Mouse (Mus musculus): ENCODE results near the gene Scoc. TPM values are rescaled to one million over a fixed set of nuclear protein-coding genes. Genes with fewer than 3 reads are reported as not detected.

The Scoc gene
- polyA plus RNA-seq (2015; fragmentation: Nextera tagmentation; extraction: Ambion mirVana) = 138 and 139 TPM in 2 replicates

GRCm38 (mm10) chr8:83458222-83458621 lies at the start of gene Scoc:
Scoc (minus strand) TSS chr8:83458391.
- peak within 1 kb of the TSS; percentile 44 for H3K27ac ChIP-seq
- ATAC-seq (replicated peaks; ENCODE audit: low FRiP score, low read depth) = peak; percentile 96

DNA sequence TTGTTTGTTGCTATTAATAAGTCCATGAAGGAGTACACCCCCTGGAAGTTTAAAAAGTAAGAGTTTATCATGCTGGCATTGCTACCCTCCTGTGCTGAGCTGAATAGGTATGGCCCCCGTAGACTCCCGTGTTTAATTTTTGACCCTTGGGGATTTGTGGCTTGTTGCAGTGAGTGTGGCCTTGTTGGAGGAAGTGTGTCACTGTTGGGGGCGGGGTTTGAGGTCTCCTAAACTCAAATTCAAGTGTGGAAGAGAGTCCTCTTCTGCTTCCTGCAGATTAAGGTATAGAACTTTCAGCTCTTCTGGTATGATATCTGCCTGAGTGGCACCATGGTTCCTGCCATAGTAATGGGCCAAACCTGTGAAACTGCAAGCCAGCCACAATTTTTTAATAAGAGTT lies 1.4 kb upstream of the Scoc start:
- ATAC-seq (replicated peaks; ENCODE audit: low FRiP score, low read depth) = no peak
- no peaks in the 10 kb centered on the region for H3K27me3 ChIP-seq (ENCODE audit: insufficient read depth, low read length)
- 64% methylated on average over 3 of the region's 3 CpGs for WGBS

More at GRCm38 (mm10) chr8:83458222-83458621, at the start of gene Scoc:
- no peak for TF ChIP-seq CTCF (IDR thresholded peaks at IDR 0.05; ENCODE audit: low read depth)
- H3K36me3 ChIP-seq (ENCODE audit: insufficient read depth, low read length) = no peaks in the 10 kb centered on the region
- 0 out of 2 replicates have a peak within 1 kb of the TSS, but pooled peaks have one; percentile 10 for H3K4me2 ChIP-seq (ENCODE audit: low read length)
- H3K4me1 ChIP-seq (replicated peaks; ENCODE audit: insufficient read depth, low read length) = no peaks in the 10 kb centered on the region
- H3K27me3 ChIP-seq (ENCODE audit: insufficient read depth, low read length) = no peaks in the 10 kb centered on the region
- no peak within 1 kb of the TSS for H3K4me3 ChIP-seq (replicated peaks; ENCODE audit: low read depth, low read length)
- H3K9ac ChIP-seq (ENCODE audit: low read depth, low read length) = 0 out of 2 replicates have a peak within 1 kb of the TSS, but pooled peaks have one; percentile 3
- 60% methylated on average over 14 of the region's 14 CpGs for WGBS
- no peaks in the 10 kb centered on the region for H3K9me3 ChIP-seq (replicated peaks; ENCODE audit: low read length)
- DNase-seq (ENCODE audit: low spot score) = peak; percentile 42

DNA sequence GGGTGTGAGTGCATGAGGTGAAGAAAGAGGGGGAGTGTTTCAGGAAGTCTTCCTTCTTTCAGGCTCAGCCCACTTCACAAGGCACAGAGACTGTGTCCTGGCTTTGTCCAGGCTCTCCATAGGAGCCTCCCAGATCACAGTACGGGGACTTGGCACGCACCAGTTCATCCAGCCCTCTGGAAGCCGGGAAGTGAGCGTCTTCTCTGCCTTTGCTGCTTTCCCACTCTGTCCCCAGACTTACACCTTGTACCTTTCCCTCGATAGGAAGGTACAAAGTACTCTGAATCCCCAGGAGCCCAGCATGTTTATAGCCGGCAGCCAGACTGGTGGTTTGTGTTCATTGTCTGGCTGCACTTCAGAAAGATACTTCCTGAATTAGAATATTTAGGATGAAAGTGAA lies 1.1 kb downstream of the Scoc start:
- WGBS = 49% methylated on average over 6 of the region's 6 CpGs
- Histone ChIP-seq H3K4me3 (replicated peaks; ENCODE audit: low read depth, low read length) (no peak overlapping the region), H3K4me2 (ENCODE audit: low read length) (no peak overlapping the region), H3K27ac (0 out of 2 replicates have a peak overlapping the region, but pooled peaks have one; percentile 25), H3K36me3 (ENCODE audit: insufficient read depth, low read length) (no peaks in the 10 kb centered on the region), H3K9me3 (replicated peaks; ENCODE audit: low read length) (no peaks in the 10 kb centered on the region), H3K9ac (ENCODE audit: low read depth, low read length) (no peak overlapping the region), H3K4me1 (replicated peaks; ENCODE audit: insufficient read depth, low read length) (no peaks in the 10 kb centered on the region), H3K27me3 (ENCODE audit: insufficient read depth, low read length) (no peaks in the 10 kb centered on the region)
- no peak for TF ChIP-seq CTCF (IDR thresholded peaks at IDR 0.05; ENCODE audit: low read depth)
- ATAC-seq (replicated peaks; ENCODE audit: low FRiP score, low read depth) (peak; percentile 52; the same call in 1 of the 2 replicates), DNase-seq (ENCODE audit: low spot score) (no peak)

More for the DNA sequence above, 1.4 kb upstream of the Scoc start:
- Histone ChIP-seq H3K36me3 (ENCODE audit: insufficient read depth, low read length) (no peaks in the 10 kb centered on the region), H3K9ac (ENCODE audit: low read depth, low read length) (no peak overlapping the region), H3K4me1 (replicated peaks; ENCODE audit: insufficient read depth, low read length) (no peaks in the 10 kb centered on the region), H3K9me3 (replicated peaks; ENCODE audit: low read length) (no peaks in the 10 kb centered on the region), H3K4me3 (replicated peaks; ENCODE audit: low read depth, low read length) (no peak overlapping the region), H3K4me2 (ENCODE audit: low read length) (no peak overlapping the region), H3K27ac (no peak overlapping the region)
- DNase-seq (ENCODE audit: low spot score) = no peak
- no peak for TF ChIP-seq CTCF (IDR thresholded peaks at IDR 0.05; ENCODE audit: low read depth)

- no peak overlapping the region for H3K27ac ChIP-seq
- ATAC-seq (replicated peaks; ENCODE audit: low FRiP score, low read depth) = no peak
- peak; percentile 77 for DNase-seq (ENCODE audit: low spot score)
- H3K27me3 ChIP-seq (ENCODE audit: insufficient read depth, low read length) = no peaks in the 10 kb centered on the region
- H3K36me3 ChIP-seq (ENCODE audit: insufficient read depth, low read length) = no peaks in the 10 kb centered on the region
- peak; percentile 82 for TF ChIP-seq CTCF (IDR thresholded peaks at IDR 0.05; ENCODE audit: low read depth)
- no peaks in the 10 kb centered on the region for H3K4me1 ChIP-seq (replicated peaks; ENCODE audit: insufficient read depth, low read length)
- WGBS = 19% methylated on average over 3 of the region's 3 CpGs
- no peak overlapping the region for H3K4me3 ChIP-seq (replicated peaks; ENCODE audit: low read depth, low read length)
- H3K9ac ChIP-seq (ENCODE audit: low read depth, low read length) = no peak overlapping the region
- no peak overlapping the region for H3K4me2 ChIP-seq (ENCODE audit: low read length)
- H3K9me3 ChIP-seq (replicated peaks; ENCODE audit: low read length) = no peaks in the 10 kb centered on the region
Measured at GRCm38 (mm10) chr8:83451056-83451455, 7.1 kb downstream of the Scoc start.

GRCm38 (mm10) chr8:83449960-83450359 lies 8.2 kb downstream of the Scoc start:
- H3K4me1 ChIP-seq (replicated peaks; ENCODE audit: insufficient read depth, low read length) = no peaks in the 10 kb centered on the region
- H3K4me3 ChIP-seq (replicated peaks; ENCODE audit: low read depth, low read length) = no peak overlapping the region
- H3K9me3 ChIP-seq (replicated peaks; ENCODE audit: low read length) = no peaks in the 10 kb centered on the region
- DNase-seq (ENCODE audit: low spot score) (peak; percentile 36), ATAC-seq (replicated peaks; ENCODE audit: low FRiP score, low read depth) (no peak)
- TF ChIP-seq CTCF (IDR thresholded peaks at IDR 0.05; ENCODE audit: low read depth) = peak; percentile 59
- no peak overlapping the region for H3K9ac ChIP-seq (ENCODE audit: low read depth, low read length)
- no peak overlapping the region for H3K4me2 ChIP-seq (ENCODE audit: low read length)
- H3K36me3 ChIP-seq (ENCODE audit: insufficient read depth, low read length) = no peaks in the 10 kb centered on the region
- no peak overlapping the region for H3K27ac ChIP-seq
- no peaks in the 10 kb centered on the region for H3K27me3 ChIP-seq (ENCODE audit: insufficient read depth, low read length)
- WGBS = 79% methylated on average over 1 of the region's 1 CpGs

- H3K27me3 ChIP-seq (ENCODE audit: insufficient read depth, low read length) = no peaks in the 10 kb centered on the region
- H3K4me2 ChIP-seq (ENCODE audit: low read length) = peak overlapping the region; percentile 74
- WGBS = 29% methylated on average over 5 of the region's 5 CpGs
- no peak overlapping the region for H3K27ac ChIP-seq
- DNase-seq (ENCODE audit: low spot score) (no peak), ATAC-seq (replicated peaks; ENCODE audit: low FRiP score, low read depth) (no peak)
- H3K9me3 ChIP-seq (replicated peaks; ENCODE audit: low read length) = no peaks in the 10 kb centered on the region
- H3K4me3 ChIP-seq (replicated peaks; ENCODE audit: low read depth, low read length) = peak overlapping the region; percentile 61; the same call in 1 of the 2 replicates
- H3K4me1 ChIP-seq (replicated peaks; ENCODE audit: insufficient read depth, low read length) = 0 out of 2 replicates have a peak, but pooled peaks cover 5% of the 10 kb centered on the region
- H3K36me3 ChIP-seq (ENCODE audit: insufficient read depth, low read length) = no peaks in the 10 kb centered on the region
- no peak overlapping the region for H3K9ac ChIP-seq (ENCODE audit: low read depth, low read length)
- no peak for TF ChIP-seq CTCF (IDR thresholded peaks at IDR 0.05; ENCODE audit: low read depth)
Measured at GRCm38 (mm10) chr8:83443052-83443400, 15.2 kb downstream of the Scoc start.

All from kidney, postnatal 0 days (tissue).